Mouse (Mus musculus) liver, embryonic 13.5 days (tissue): ENCODE data around the gene Cd207. TPM values are rescaled to one million over a fixed set of nuclear protein-coding genes. Genes with fewer than 3 reads are reported as not detected.

Experiments used
- ATAC-seq: fragments of 200-750 bp; cut with Nextera tagmentation; 2 replicates; pipeline ENCODE4 v1.8.0; 2017; ENCODE audit warnings: low read depth, mild to moderate bottlenecking, moderate number of reproducible peaks, moderate library complexity
- DNase-seq: peaks from one replicate; pipeline ENCODE4 v3.0.0; 2022
- H3K27ac ChIP-seq: fragments of 300-500 bp; sonication (generic); 2 replicates; pipeline ENCODE4 v1.5.1; 2015; ENCODE audit warnings: moderate library complexity, mild to moderate bottlenecking, inconsistent platforms
- H3K27me3 ChIP-seq: fragments of 300-500 bp; sonication (generic); 2 replicates; pipeline ENCODE4 v1.6.1; 2015; ENCODE audit warnings: mild to moderate bottlenecking, inconsistent platforms
- H3K36me3 ChIP-seq: fragments of 300-500 bp; sonication (generic); 2 replicates; pipeline ENCODE4 v1.6.1; 2015; ENCODE audit warnings: mild to moderate bottlenecking, inconsistent platforms
- H3K4me1 ChIP-seq: fragments of 300-500 bp; sonication (generic); replicated peaks from 2 replicates; pipeline ENCODE4 v1.6.1; 2015; ENCODE audit warnings: inconsistent platforms
- H3K4me2 ChIP-seq: fragments of 300-500 bp; sonication (generic); 2 replicates; pipeline ENCODE4 v1.6.1; 2015; ENCODE audit warnings: inconsistent platforms, mild to moderate bottlenecking, moderate library complexity
- H3K4me3 ChIP-seq: fragments of 300-500 bp; sonication (generic); replicated peaks from 2 replicates; pipeline ENCODE4 v1.5.1; 2015; ENCODE audit warnings: mild to moderate bottlenecking, inconsistent platforms
- H3K9ac ChIP-seq: fragments of 300-500 bp; sonication (generic); 2 replicates; pipeline ENCODE4 v1.6.1; 2015; ENCODE audit warnings: mild to moderate bottlenecking, inconsistent platforms
- H3K9me3 ChIP-seq: fragments of 300-500 bp; sonication (generic); replicated peaks from 2 replicates; pipeline ENCODE4 v1.6.1; 2016; ENCODE audit warnings: inconsistent platforms
- WGBS: fragments of 180-500 bp; shearing (Covaris S2); methylation state at CpG from one replicate; pipeline ENCODE4 v1.1.7; 2015; ENCODE audit not compliant: insufficient replicate concordance; 5-methylcytosine and 5-hydroxymethylcytosine counted together
- polyA plus RNA-seq: library from polyadenylated mRNA; unstranded; fragments of >200 nt; fragmentation: Nextera tagmentation; extraction: Ambion mirVana; gene quantifications from 2 replicates; pipeline ENCODE4 v1.2.1, GENCODE M21; 2015

Gene Cd207
- polyA plus RNA-seq, 1 experiment from 2014 or later: 0.15 TPM

DNA sequence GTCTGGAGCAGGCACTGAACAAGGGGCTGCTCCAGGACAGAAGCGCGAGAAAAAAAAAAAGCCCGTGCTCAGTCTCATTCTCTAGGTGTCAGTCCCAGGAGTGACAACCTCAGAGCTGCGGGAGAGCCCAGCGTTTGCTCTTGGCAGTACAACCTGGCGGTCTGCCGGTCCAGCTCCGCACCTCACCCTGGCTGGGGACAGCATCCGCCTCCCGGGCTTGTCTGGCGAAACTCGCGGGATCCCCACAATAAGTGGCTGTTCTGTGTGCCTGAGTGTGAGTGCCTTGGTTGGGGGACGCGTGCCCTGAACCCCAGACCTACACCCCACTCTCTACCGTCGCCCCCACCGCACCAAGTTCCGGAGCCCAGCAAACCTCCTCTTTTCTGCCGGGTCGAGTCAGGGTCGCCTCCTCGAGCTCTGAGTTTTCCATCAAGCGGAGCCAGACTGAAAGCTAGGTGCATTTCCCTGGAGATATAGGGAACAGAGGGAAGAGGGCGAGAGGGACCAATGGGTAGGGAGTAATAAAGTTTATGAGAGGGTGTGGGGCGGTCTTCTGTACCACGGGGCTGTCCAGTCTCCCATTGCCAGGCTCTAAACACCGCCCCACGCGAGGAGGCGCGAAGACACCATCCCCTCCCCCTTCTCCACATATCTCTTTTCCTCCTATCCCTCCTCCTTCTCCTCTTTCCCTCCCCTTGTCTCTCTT lies 32.9 kb upstream of the Cd207 start:
- ATAC-seq: peak; percentile 47
- WGBS: 3% methylated on average over 32 of the region's 32 CpGs
- Histone ChIP-seq H3K36me3 (no peaks in the 10 kb centered on the region), H3K27me3 (peaks cover 100% of the 10 kb centered on the region), H3K27ac (no peak overlapping the region), H3K4me2 (peak overlapping the region; percentile 63), H3K9ac (no peak overlapping the region), H3K4me1 (peaks cover 12% of the 10 kb centered on the region), H3K9me3 (no peaks in the 10 kb centered on the region), H3K4me3 (peak overlapping the region; percentile 45)
- no peak for DNase-seq

DNA sequence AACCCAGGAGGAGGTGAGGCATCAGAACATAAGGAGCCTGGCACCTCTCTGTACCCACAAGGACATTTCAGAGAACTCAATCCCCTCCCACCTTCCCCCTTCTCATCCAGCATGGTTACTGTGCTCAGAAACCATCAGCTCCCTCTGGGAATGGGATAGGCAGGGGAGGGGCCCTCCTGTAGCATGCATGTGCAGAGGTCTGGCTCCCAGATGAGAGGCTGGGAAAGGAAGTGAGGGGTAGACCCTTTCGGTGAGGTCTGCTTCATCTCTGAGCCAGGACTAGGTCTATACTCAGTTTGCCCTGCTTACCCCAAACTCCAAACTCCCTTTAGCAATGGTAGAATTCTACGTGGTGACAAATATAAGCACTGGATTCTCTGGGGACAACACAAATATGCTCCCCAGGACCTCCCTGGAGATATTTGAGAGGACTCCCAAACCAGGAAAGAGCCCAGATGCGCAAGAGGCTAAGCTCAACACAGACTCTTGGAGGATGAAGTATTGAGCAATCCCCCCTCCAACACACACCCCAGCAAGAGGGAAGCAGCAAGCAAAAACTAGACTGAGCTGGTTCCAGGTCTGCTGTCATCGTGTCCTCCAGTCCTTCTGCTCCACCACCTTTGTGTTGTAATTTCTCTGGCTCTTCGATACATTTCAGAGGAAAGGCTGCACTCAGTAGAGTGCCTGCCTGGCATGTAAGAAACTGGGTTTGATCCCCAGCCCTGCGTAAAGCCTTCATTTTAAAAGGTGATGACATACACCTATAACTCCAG lies 30.3 kb upstream of the Cd207 start:
- Histone ChIP-seq H3K4me3 (no peak overlapping the region), H3K9ac (no peak overlapping the region), H3K36me3 (no peaks in the 10 kb centered on the region), H3K4me1 (peaks cover 12% of the 10 kb centered on the region), H3K27ac (no peak overlapping the region), H3K27me3 (peaks cover 100% of the 10 kb centered on the region), H3K9me3 (no peaks in the 10 kb centered on the region), H3K4me2 (no peak overlapping the region)
- ATAC-seq (no peak), DNase-seq (no peak)
- 9% methylated on average over 6 of the region's 6 CpGs for WGBS

DNA sequence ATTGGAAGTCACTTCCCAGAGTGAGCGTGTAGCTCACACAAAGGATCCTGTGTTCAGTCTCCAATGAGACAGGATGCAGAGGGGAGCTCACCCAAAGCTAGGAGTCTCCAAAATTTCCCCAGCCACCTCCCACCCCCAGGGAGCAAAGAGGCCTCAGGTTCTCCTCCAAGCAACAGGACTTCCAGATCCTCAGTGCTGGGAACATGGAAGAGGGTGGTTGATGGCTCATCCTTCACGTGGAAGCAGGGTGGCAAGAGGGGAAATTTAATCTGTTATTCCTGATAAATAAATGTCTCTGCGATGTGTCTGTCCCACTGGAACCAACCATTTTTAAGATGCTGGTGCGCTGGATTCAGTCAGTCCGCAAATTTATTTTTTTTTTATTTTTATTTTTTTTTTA lies 27.0 kb upstream of the Cd207 start:
- no peaks in the 10 kb centered on the region for H3K36me3 ChIP-seq
- ATAC-seq: no peak

DNA sequence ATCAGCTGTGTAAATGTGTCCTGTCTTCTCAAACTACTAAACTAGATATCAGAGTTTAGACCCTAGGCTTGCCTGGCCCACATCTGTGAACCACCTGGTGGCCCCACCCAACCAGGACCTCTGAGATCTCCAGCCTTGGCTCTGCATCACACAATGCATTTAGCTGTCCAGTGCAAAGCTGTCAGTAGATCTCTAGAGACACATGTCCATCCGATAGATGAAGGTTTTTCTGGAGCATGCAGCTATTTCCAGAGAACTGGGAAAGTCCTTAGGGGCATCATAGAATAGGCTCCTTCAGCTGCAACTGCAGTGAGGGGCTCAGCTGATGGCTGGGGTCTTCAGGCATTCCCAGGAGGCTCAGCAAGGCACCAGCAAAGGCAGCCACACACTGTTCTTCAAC lies 26.6 kb upstream of the Cd207 start:
- ATAC-seq: no peak
- no peaks in the 10 kb centered on the region for H3K9me3 ChIP-seq
- no peak overlapping the region for H3K4me3 ChIP-seq
- peaks cover 97% of the 10 kb centered on the region for H3K27me3 ChIP-seq
- H3K4me2 ChIP-seq: no peak overlapping the region
- H3K27ac ChIP-seq: no peak overlapping the region
- DNase-seq: no peak
- H3K4me1 ChIP-seq: no peaks in the 10 kb centered on the region
- H3K36me3 ChIP-seq: no peaks in the 10 kb centered on the region
- H3K9ac ChIP-seq: no peak overlapping the region
- WGBS: 15% methylated on average over 1 of the region's 1 CpGs

More for the DNA sequence above, 27.0 kb upstream of the Cd207 start:
- H3K27ac ChIP-seq: no peak overlapping the region
- H3K9ac ChIP-seq: no peak overlapping the region
- no peak overlapping the region for H3K4me3 ChIP-seq
- DNase-seq: no peak
- H3K9me3 ChIP-seq: no peaks in the 10 kb centered on the region
- H3K4me1 ChIP-seq: no peaks in the 10 kb centered on the region
- WGBS: 14% methylated on average over 5 of the region's 5 CpGs
- peaks cover 97% of the 10 kb centered on the region for H3K27me3 ChIP-seq
- no peak overlapping the region for H3K4me2 ChIP-seq

DNA sequence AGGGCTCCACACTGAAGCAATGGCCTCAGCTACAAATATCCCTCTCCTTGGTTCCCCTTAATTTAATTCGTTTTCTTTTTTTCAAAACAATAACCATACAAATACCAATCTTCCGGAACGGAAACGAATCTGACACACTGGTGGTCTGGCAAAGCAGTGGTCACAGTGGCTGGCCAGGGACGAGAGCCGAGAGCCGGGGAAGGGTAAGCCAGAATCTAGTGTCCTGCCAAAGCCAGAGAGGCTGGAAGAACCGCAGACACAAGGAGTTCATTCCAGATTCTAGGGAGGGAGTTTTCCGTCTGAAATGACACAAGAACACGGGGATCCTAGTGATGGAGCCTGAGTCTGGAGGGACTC lies 26.0 kb upstream of the Cd207 start:
- no peak overlapping the region for H3K9ac ChIP-seq
- no peaks in the 10 kb centered on the region for H3K9me3 ChIP-seq
- DNase-seq (no peak), ATAC-seq (no peak)
- no peak overlapping the region for H3K4me2 ChIP-seq
- WGBS: 3% methylated on average over 10 of the region's 10 CpGs
- H3K4me3 ChIP-seq: no peak overlapping the region
- no peaks in the 10 kb centered on the region for H3K36me3 ChIP-seq
- H3K27me3 ChIP-seq: peaks cover 97% of the 10 kb centered on the region
- H3K27ac ChIP-seq: no peak overlapping the region
- no peaks in the 10 kb centered on the region for H3K4me1 ChIP-seq

DNA sequence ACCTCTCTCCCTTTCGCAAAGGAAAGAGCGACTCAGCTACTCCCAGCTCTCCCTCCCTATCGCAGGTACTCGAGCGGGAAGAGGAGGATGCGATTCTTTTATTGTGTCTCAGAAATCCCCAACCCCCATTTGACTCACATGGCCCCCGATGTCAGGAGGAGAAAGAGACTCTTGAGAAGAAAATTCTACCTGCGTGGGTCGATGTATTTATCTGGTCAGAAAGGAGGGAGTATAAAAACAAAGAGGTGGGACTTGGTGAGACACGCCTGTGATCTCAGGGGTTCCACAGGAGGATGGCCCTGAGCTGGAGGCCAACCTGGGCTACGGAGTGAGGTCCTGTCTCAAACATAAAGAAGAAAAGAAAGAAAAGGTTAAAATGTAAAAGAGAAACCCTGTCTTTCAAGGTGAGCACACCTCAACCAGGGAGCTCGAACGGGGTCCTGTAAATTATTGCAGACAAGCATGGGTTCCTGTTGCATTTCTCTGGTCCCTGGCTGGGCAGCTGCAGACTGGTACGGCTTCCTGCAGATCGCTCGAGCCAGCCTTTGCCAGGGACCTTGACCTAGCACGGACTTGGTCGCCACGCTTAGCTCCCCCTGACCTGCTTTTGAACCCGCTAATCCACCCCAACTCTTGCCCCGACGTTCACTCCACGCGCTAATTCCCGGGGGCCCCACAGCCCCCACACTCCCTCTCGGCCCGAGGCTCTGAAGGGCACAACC lies 25.5 kb upstream of the Cd207 start:
- Histone ChIP-seq H3K9ac (no peak overlapping the region), H3K27me3 (peaks cover 97% of the 10 kb centered on the region), H3K4me2 (no peak overlapping the region), H3K4me1 (no peaks in the 10 kb centered on the region), H3K36me3 (no peaks in the 10 kb centered on the region), H3K9me3 (no peaks in the 10 kb centered on the region), H3K27ac (no peak overlapping the region), H3K4me3 (no peak overlapping the region)
- ATAC-seq: no peak
- WGBS: 2% methylated on average over 27 of the region's 27 CpGs
- no peak for DNase-seq

DNA sequence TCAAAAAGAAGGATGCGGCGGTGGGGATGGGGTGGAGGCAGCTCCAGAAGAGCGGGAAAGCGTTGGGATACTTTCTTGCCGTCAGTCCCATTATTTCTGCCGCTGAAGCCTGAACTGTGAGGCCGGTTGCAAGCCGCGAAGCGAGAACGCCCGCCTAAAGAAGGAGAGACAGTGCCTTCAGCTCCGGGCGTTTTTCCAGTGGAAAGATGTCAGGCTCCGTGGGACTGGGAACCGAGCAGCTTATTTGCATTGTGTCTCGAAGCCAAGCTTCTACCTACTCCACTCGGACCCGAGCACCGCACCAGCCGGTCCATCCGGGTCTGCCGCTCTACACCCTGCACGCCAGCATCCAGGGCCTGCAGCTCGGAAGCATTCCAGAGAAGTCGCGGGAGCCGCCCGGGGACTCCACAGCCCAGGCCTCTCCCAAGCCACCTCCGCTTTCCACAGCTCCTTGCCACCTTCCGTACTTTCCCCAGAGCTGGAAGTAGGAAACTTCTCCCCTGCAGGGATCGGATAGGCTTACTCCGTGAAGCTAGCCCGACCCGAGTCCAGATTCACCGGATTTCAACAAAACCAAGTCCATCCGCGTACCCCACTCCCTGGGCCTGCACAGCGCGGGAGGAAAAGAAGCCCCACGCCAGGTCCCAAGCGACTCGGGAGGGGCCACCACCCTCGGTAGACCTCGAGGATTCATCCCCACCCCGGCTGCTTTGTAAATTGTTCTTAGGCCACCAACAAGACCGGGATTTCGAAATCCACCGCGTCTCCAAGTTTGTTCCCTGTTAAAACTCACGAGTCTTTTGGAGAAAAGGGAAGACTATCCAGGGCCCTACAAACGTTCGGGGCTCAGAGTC lies 24.7 kb upstream of the Cd207 start:
- no peak for DNase-seq
- H3K4me3 ChIP-seq: no peak overlapping the region
- H3K4me1 ChIP-seq: no peaks in the 10 kb centered on the region
- no peaks in the 10 kb centered on the region for H3K9me3 ChIP-seq
- no peak overlapping the region for H3K27ac ChIP-seq
- ATAC-seq: no peak
- no peak overlapping the region for H3K9ac ChIP-seq
- H3K36me3 ChIP-seq: no peaks in the 10 kb centered on the region
- H3K27me3 ChIP-seq: peaks cover 97% of the 10 kb centered on the region
- no peak overlapping the region for H3K4me2 ChIP-seq
- WGBS: 1% methylated on average over 53 of the region's 53 CpGs

DNA sequence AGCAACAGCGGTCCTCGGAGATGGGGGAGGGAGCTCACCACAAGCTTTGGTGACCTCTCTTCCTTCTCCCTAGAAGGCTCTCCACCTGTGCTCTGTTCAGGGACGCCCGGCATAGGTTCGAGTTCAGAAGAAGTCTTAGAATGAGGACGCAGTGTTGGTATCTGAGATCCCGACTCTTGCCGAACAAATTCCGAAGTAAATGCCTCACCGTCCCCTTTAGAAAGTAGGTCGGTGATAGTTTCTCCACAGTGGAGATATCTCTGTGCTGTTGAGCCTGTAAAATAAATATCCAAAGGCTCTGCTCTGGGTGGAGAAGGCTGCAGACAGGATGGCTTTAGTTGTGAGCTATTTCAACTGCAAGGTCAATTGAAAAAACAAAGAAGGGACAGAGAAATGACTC lies 23.3 kb upstream of the Cd207 start:
- WGBS: 4% methylated on average over 11 of the region's 11 CpGs
- Histone ChIP-seq H3K4me3 (no peak overlapping the region), H3K4me2 (no peak overlapping the region), H3K4me1 (no peaks in the 10 kb centered on the region), H3K27ac (no peak overlapping the region), H3K36me3 (no peaks in the 10 kb centered on the region), H3K27me3 (peaks cover 97% of the 10 kb centered on the region), H3K9ac (no peak overlapping the region), H3K9me3 (no peaks in the 10 kb centered on the region)
- DNase-seq: no peak
- ATAC-seq: no peak

DNA sequence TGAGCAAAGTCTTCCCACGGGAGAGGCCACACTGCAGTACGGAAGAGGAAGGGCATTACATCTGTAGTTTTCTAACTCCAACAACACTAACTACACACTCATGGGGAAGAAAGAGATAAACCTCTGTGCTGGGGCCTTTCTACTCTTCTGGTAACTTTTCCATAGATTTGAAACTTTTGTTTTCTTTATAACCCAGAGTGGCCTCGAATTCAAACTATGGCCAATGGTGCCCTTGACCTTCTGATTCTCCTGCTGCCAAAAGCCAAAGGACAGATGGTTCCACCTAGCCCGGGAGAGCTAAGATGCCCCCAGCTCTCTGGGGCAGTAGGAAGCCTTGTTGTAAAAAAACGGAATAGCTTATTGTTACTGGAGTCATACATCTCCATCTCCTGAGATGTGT lies 22.3 kb upstream of the Cd207 start:
- no peaks in the 10 kb centered on the region for H3K4me1 ChIP-seq
- H3K9me3 ChIP-seq: no peaks in the 10 kb centered on the region
- H3K27ac ChIP-seq: no peak overlapping the region
- H3K36me3 ChIP-seq: no peaks in the 10 kb centered on the region
- H3K9ac ChIP-seq: no peak overlapping the region
- peaks cover 97% of the 10 kb centered on the region for H3K27me3 ChIP-seq
- ATAC-seq (no peak), DNase-seq (no peak)
- 1% methylated on average over 5 of the region's 5 CpGs for WGBS
- no peak overlapping the region for H3K4me3 ChIP-seq
- no peak overlapping the region for H3K4me2 ChIP-seq

DNA sequence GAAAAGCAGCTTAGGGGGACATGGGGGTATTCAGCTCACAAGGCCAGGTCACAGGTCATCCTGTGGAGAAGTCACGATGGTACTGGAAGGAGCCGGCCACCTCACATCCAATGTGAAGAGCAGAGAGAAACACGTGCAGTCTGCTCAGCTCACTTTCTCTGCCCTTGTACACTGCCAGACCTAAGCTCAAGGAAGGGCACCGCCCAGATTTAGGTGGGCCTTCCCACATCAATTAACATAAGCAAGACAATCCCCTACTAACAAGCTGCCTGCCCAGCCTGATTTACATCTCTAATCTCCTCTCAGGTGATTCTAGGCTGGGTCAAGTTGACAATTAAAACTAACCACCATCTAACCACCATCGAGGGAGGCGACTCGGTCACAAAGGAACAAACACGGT lies 20.3 kb upstream of the Cd207 start:
- Histone ChIP-seq H3K9me3 (no peaks in the 10 kb centered on the region), H3K4me2 (no peak overlapping the region), H3K27ac (no peak overlapping the region), H3K4me1 (no peaks in the 10 kb centered on the region), H3K4me3 (no peak overlapping the region), H3K36me3 (no peaks in the 10 kb centered on the region), H3K27me3 (peaks cover 97% of the 10 kb centered on the region), H3K9ac (no peak overlapping the region)
- 5% methylated on average over 8 of the region's 8 CpGs for WGBS
- DNase-seq (no peak), ATAC-seq (no peak)

DNA sequence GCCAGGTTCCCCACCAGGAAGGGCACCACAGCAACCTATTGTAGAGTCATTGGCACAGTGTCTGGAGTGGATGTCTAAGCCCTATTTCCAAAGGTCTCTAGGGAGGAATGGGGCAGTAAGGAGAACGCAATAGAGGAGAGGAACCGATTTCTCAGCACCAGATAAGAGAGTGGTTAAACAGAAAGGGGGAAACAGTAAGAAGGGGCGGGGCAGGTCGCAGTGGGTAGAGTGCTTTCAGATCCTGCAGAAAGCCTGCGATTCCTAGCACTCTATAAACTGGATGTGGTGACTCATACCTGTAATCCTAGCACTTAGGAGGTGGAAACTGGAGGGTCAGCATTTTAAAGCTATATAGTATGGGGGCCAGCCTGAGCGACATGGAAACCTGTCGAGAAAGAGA lies 19.0 kb upstream of the Cd207 start:
- ATAC-seq: no peak
- no peak overlapping the region for H3K27ac ChIP-seq
- under 1% methylated on average over 7 of the region's 7 CpGs for WGBS

More for the DNA sequence above, 19.0 kb upstream of the Cd207 start:
- no peak for DNase-seq
- H3K4me3 ChIP-seq: no peak overlapping the region
- H3K9ac ChIP-seq: no peak overlapping the region
- no peaks in the 10 kb centered on the region for H3K9me3 ChIP-seq
- no peaks in the 10 kb centered on the region for H3K4me1 ChIP-seq
- H3K27me3 ChIP-seq: peaks cover 98% of the 10 kb centered on the region
- H3K4me2 ChIP-seq: no peak overlapping the region
- no peaks in the 10 kb centered on the region for H3K36me3 ChIP-seq
